In the genomic region with DNA sequence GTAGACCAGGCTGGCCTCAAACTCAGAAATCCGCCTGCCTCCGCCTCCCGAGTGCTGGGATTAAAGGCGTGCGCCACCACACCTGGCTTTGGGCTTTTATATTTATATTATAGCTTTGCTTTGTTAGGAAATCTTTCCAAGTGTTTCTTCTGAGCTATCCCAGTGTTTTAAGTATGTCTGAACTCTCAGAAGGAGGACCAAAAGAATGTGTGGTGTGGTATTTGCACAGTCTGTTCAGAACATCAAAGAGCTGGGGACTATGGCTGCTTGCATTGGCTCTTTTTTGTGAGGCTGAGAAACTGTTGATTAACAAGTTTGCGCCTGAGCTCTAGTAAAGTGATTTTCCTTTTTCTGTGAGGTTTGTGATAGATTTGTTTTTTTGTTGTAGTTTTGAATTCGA, we compare ENCODE assay signal across 20 mouse cellular contexts.
"Had no signal": no experiment of that assay in that cellular context is flagged by ENCODE, and none has a peak within 500 bp of the region (broad histone marks: within the 10 kb centered on the region; RNA-seq: fewer than 3 reads in every experiment).

No protein-coding gene starts in this region.

- H3K9me3 ChIP-seq: limb, embryonic 15.5 days; liver, embryonic 12.5 days; midbrain, embryonic 10.5 days; midbrain, embryonic 12.5 days; neural tube, embryonic 13.5 days; neural tube, embryonic 15.5 days; stomach, embryonic 15.5 days had no signal

- ATAC-seq: liver, embryonic 12.5 days; midbrain, embryonic 16.5 days had no signal

- H3K27ac ChIP-seq: limb, embryonic 15.5 days; liver, embryonic 12.5 days; liver, embryonic 14.5 days; midbrain, embryonic 10.5 days; midbrain, embryonic 12.5 days; neural tube, embryonic 13.5 days; neural tube, embryonic 15.5 days; stomach, embryonic 15.5 days; stomach, postnatal 0 days had no signal

- H3K4me3 ChIP-seq: limb, embryonic 15.5 days; liver, embryonic 12.5 days; midbrain, embryonic 10.5 days; midbrain, embryonic 12.5 days; myocyte; neural tube, embryonic 13.5 days; neural tube, embryonic 15.5 days; stomach, embryonic 15.5 days had no signal

- H3K4me2 ChIP-seq: limb, embryonic 15.5 days; liver, embryonic 12.5 days; midbrain, embryonic 12.5 days; neural tube, embryonic 13.5 days; neural tube, embryonic 15.5 days; stomach, embryonic 15.5 days had no signal

- H3K4me1 ChIP-seq: limb, embryonic 15.5 days; liver, embryonic 12.5 days; midbrain, embryonic 10.5 days; midbrain, embryonic 12.5 days; neural tube, embryonic 13.5 days; neural tube, embryonic 15.5 days; stomach, embryonic 15.5 days had no signal

- H3K9ac ChIP-seq: limb, embryonic 15.5 days; liver, embryonic 12.5 days; liver, embryonic 14.5 days; midbrain, embryonic 12.5 days; neural tube, embryonic 13.5 days; neural tube, embryonic 15.5 days; stomach, embryonic 15.5 days had no signal

- DNase-seq: midbrain, embryonic 14.5 days; retina, postnatal 1 day; right cerebral cortex, adult 18-20 months; right cerebral cortex, postnatal 25 days; right cerebral cortex, postnatal 4 days; spleen, adult 18-20 months; thymus, adult 2 months; thymus, postnatal 25 days; thymus, postnatal 4 days had no signal

- H3K27me3 ChIP-seq: limb, embryonic 15.5 days; liver, embryonic 12.5 days; midbrain, embryonic 12.5 days; neural tube, embryonic 13.5 days; neural tube, embryonic 15.5 days; stomach, embryonic 15.5 days had no signal
